Mouse (Mus musculus) CH12.LX (cell line): ENCODE results near the gene Slc17a9.

Source experiments
- CTCF ChIP-seq, 2 experiments: IDR thresholded peaks in 1 of 2; conservative IDR thresholded peaks in 1 of 2; 2 replicates each; pipeline ENCODE4 v1.5.1; 2011 to 2012; ENCODE audit warnings: low read depth in 2 of 2, low read length in 2 of 2, improper control_type of control experiment in 1 of 2, inconsistent platforms in 1 of 2, mild to moderate bottlenecking in 1 of 2, moderate library complexity in 1 of 2
- POLR2A ChIP-seq: IDR thresholded peaks from 2 replicates; pipeline ENCODE4 v1.6.1; 2011; ENCODE audit warnings: low read depth, mild to moderate bottlenecking, improper control_type of control experiment, low read length

DNA sequence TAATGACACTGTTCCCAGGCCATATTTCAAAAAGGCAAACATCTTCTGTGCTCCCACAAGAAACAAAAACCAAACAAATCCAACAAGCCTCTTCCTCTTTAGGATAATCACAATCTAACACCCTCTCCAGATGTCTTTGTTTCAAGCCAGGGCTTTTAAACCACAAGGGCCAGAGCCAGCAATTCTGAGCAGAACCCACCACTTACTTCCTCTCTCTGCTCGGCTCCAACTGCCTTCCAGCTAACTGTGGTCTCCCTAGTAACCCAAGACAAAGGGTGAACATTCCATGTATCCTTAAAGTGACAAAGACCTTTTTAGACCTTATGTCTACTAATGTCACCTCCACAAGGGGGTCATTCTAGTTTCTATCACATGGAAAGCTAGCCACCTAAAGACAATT, 32.4 kb upstream of the Slc17a9 start:
- TF ChIP-seq POLR2A, result no peak
- TF ChIP-seq CTCF (conservative IDR thresholded peaks at IDR 0.05 in 1 of 2, IDR thresholded peaks at IDR 0.05 in 1 of 2; ENCODE audit: low read depth in 2 of 2, low read length in 2 of 2), result no peak
